Mouse (Mus musculus) liver, embryonic 12.5 days (tissue): Measurements from ENCODE around the gene Pafah2. TPM values are rescaled to one million over a fixed set of nuclear protein-coding genes. Genes with fewer than 3 reads are reported as not detected.

Experiments used
- ATAC-seq: fragments of 200-750 bp; cut with Nextera tagmentation; 2 replicates; pipeline ENCODE4 v1.8.0; 2017; ENCODE audit warnings: moderate number of reproducible peaks, mild to moderate bottlenecking, moderate library complexity
- H3K27ac ChIP-seq: fragments of 300-500 bp; sonication (generic); 2 replicates; pipeline ENCODE4 v1.5.1; 2016; ENCODE audit warnings: mild to moderate bottlenecking
- H3K27me3 ChIP-seq: fragments of 300-500 bp; sonication (generic); replicated peaks from 2 replicates; pipeline ENCODE4 v1.6.1; 2016; ENCODE audit warnings: mild to moderate bottlenecking, moderate library complexity
- H3K36me3 ChIP-seq: fragments of 300-500 bp; sonication (generic); 2 replicates; pipeline ENCODE4 v1.6.1; 2016; ENCODE audit warnings: mild to moderate bottlenecking, moderate library complexity
- H3K4me1 ChIP-seq: fragments of 300-500 bp; sonication (generic); 2 replicates; pipeline ENCODE4 v1.6.1; 2016
- H3K4me2 ChIP-seq: fragments of 300-500 bp; sonication (generic); 2 replicates; pipeline ENCODE4 v1.6.1; 2016; ENCODE audit warnings: mild to moderate bottlenecking, moderate library complexity
- H3K4me3 ChIP-seq: fragments of 300-500 bp; sonication (generic); 2 replicates; pipeline ENCODE4 v1.5.1; 2016; ENCODE audit warnings: mild to moderate bottlenecking, moderate library complexity
- H3K9ac ChIP-seq: fragments of 300-500 bp; sonication (generic); 2 replicates; pipeline ENCODE4 v1.6.1; 2016; ENCODE audit warnings: mild to moderate bottlenecking, moderate library complexity
- H3K9me3 ChIP-seq: fragments of 300-500 bp; sonication (generic); replicated peaks from 2 replicates; pipeline ENCODE4 v1.6.1; 2016; ENCODE audit warnings: mild to moderate bottlenecking, moderate library complexity
- WGBS: fragments of 180-500 bp; shearing (Covaris S2); methylation state at CpG from one replicate; pipeline ENCODE4 v1.1.7; 2016; ENCODE audit not compliant: insufficient replicate concordance; 5-methylcytosine and 5-hydroxymethylcytosine counted together
- polyA plus RNA-seq: library from polyadenylated mRNA; unstranded; fragments of >200 nt; fragmentation: Nextera tagmentation; extraction: Ambion mirVana; gene quantifications from 2 replicates; pipeline ENCODE4 v1.2.1, GENCODE M21; 2016

Gene Pafah2
- polyA plus RNA-seq, 1 experiment from 2014 or later, result 4.7 TPM

- no peak overlapping the region for H3K9ac ChIP-seq
- no peak overlapping the region; the same call in 1 of the 2 replicates for H3K4me3 ChIP-seq
- 23% methylated on average over 22 of the region's 22 CpGs for WGBS
Observed at GRCm38 (mm10) chr4:134356591-134357460, 39.3 kb upstream of the Pafah2 start.

GRCm38 (mm10) chr4:134357461-134357771, 38.7 kb upstream of the Pafah2 start:
- Histone ChIP-seq H3K9me3 (no peaks in the 10 kb centered on the region), H3K4me3 (no peak overlapping the region), H3K27ac (no peak overlapping the region), H3K36me3 (no peaks in the 10 kb centered on the region), H3K27me3 (peaks cover 53% of the 10 kb centered on the region), H3K4me1 (peaks cover 10% of the 10 kb centered on the region), H3K4me2 (peak overlapping the region; percentile 45), H3K9ac (no peak overlapping the region)
- 40% methylated on average over 17 of the region's 17 CpGs for WGBS
- ATAC-seq, result no peak

More at GRCm38 (mm10) chr4:134356591-134357460, 39.3 kb upstream of the Pafah2 start:
- Histone ChIP-seq H3K4me1 (peaks cover 10% of the 10 kb centered on the region), H3K4me2 (peak overlapping the region; percentile 45), H3K36me3 (no peaks in the 10 kb centered on the region), H3K27ac (no peak overlapping the region), H3K9me3 (no peaks in the 10 kb centered on the region), H3K27me3 (peaks cover 49% of the 10 kb centered on the region)
- ATAC-seq, result no peak

GRCm38 (mm10) chr4:134359649-134360048, 36.5 kb upstream of the Pafah2 start:
- H3K4me3 ChIP-seq, result no peak overlapping the region
- no peak overlapping the region for H3K9ac ChIP-seq
- peaks cover 75% of the 10 kb centered on the region for H3K27me3 ChIP-seq
- no peaks in the 10 kb centered on the region for H3K9me3 ChIP-seq
- WGBS, result 66% methylated on average over 6 of the region's 6 CpGs
- H3K4me2 ChIP-seq, result no peak overlapping the region
- H3K36me3 ChIP-seq, result no peaks in the 10 kb centered on the region
- H3K4me1 ChIP-seq, result peaks cover 10% of the 10 kb centered on the region
- ATAC-seq, result no peak
- no peak overlapping the region for H3K27ac ChIP-seq

- ATAC-seq, result no peak
- WGBS, result 33% methylated on average over 5 of the region's 5 CpGs
- H3K27me3 ChIP-seq, result peaks cover 81% of the 10 kb centered on the region
- no peak overlapping the region for H3K4me2 ChIP-seq
- H3K9ac ChIP-seq, result no peak overlapping the region
- peaks cover 10% of the 10 kb centered on the region for H3K4me1 ChIP-seq
- no peaks in the 10 kb centered on the region for H3K9me3 ChIP-seq
- no peak overlapping the region for H3K4me3 ChIP-seq
- no peaks in the 10 kb centered on the region for H3K36me3 ChIP-seq
- H3K27ac ChIP-seq, result no peak overlapping the region
Observed at GRCm38 (mm10) chr4:134361215-134361614, 34.9 kb upstream of the Pafah2 start.

GRCm38 (mm10) chr4:134362124-134362523, 34.0 kb upstream of the Pafah2 start:
- H3K4me2 ChIP-seq, result no peak overlapping the region
- no peaks in the 10 kb centered on the region for H3K9me3 ChIP-seq
- no peak overlapping the region for H3K27ac ChIP-seq
- H3K27me3 ChIP-seq, result peaks cover 85% of the 10 kb centered on the region
- no peak overlapping the region for H3K4me3 ChIP-seq
- no peak overlapping the region for H3K9ac ChIP-seq
- H3K4me1 ChIP-seq, result peaks cover 7% of the 10 kb centered on the region
- ATAC-seq, result no peak
- no peaks in the 10 kb centered on the region for H3K36me3 ChIP-seq
- WGBS, result 55% methylated on average over 9 of the region's 9 CpGs

GRCm38 (mm10) chr4:134362586-134362985, 33.5 kb upstream of the Pafah2 start:
- Histone ChIP-seq H3K9ac (no peak overlapping the region), H3K9me3 (no peaks in the 10 kb centered on the region), H3K27me3 (peaks cover 85% of the 10 kb centered on the region), H3K4me3 (no peak overlapping the region), H3K36me3 (no peaks in the 10 kb centered on the region), H3K27ac (no peak overlapping the region), H3K4me1 (peaks cover 3% of the 10 kb centered on the region; the same call in 1 of the 2 replicates), H3K4me2 (peak overlapping the region; percentile 40)
- WGBS, result 13% methylated on average over 9 of the region's 9 CpGs
- no peak for ATAC-seq

- H3K9me3 ChIP-seq, result no peaks in the 10 kb centered on the region
- peaks cover 88% of the 10 kb centered on the region for H3K27me3 ChIP-seq
- no peak overlapping the region for H3K27ac ChIP-seq
- no peak overlapping the region for H3K4me2 ChIP-seq
- no peak for ATAC-seq
- no peaks in the 10 kb centered on the region for H3K36me3 ChIP-seq
- H3K4me3 ChIP-seq, result no peak overlapping the region
- 8% methylated on average over 5 of the region's 5 CpGs for WGBS
- no peak overlapping the region for H3K9ac ChIP-seq
- no peaks in the 10 kb centered on the region for H3K4me1 ChIP-seq
Observed at GRCm38 (mm10) chr4:134365280-134365679, 30.8 kb upstream of the Pafah2 start.

GRCm38 (mm10) chr4:134370649-134371221, 25.4 kb upstream of the Pafah2 start:
- ATAC-seq, result no peak
- no peak overlapping the region for H3K27ac ChIP-seq
- no peak overlapping the region for H3K9ac ChIP-seq
- no peaks in the 10 kb centered on the region for H3K36me3 ChIP-seq
- H3K4me2 ChIP-seq, result peak overlapping the region; percentile 65
- peak overlapping the region; percentile 22; the same call in 1 of the 2 replicates for H3K4me3 ChIP-seq
- H3K9me3 ChIP-seq, result no peaks in the 10 kb centered on the region
- peaks cover 89% of the 10 kb centered on the region for H3K27me3 ChIP-seq
- peaks cover 26% of the 10 kb centered on the region for H3K4me1 ChIP-seq
- 4% methylated on average over 18 of the region's 18 CpGs for WGBS

- Histone ChIP-seq H3K27me3 (peaks cover 83% of the 10 kb centered on the region), H3K4me1 (peaks cover 26% of the 10 kb centered on the region), H3K9ac (no peak overlapping the region), H3K27ac (no peak overlapping the region), H3K9me3 (no peaks in the 10 kb centered on the region), H3K4me3 (peak overlapping the region; percentile 44; the same call in 1 of the 2 replicates), H3K36me3 (no peaks in the 10 kb centered on the region), H3K4me2 (peak overlapping the region; percentile 65)
- no peak for ATAC-seq
- under 1% methylated on average over 17 of the region's 17 CpGs for WGBS
Observed at GRCm38 (mm10) chr4:134371316-134371855, 24.7 kb upstream of the Pafah2 start.

- ATAC-seq, result no peak
- peak overlapping the region; percentile 65 for H3K4me2 ChIP-seq
- H3K36me3 ChIP-seq, result no peaks in the 10 kb centered on the region
- H3K9ac ChIP-seq, result no peak overlapping the region
- no peaks in the 10 kb centered on the region for H3K9me3 ChIP-seq
- peaks cover 26% of the 10 kb centered on the region for H3K4me1 ChIP-seq
- peaks cover 73% of the 10 kb centered on the region for H3K27me3 ChIP-seq
- H3K27ac ChIP-seq, result no peak overlapping the region
- WGBS, result 2% methylated on average over 16 of the region's 16 CpGs
- peak overlapping the region; percentile 44 for H3K4me3 ChIP-seq
Observed at GRCm38 (mm10) chr4:134372294-134372747, 23.8 kb upstream of the Pafah2 start.

- Histone ChIP-seq H3K27ac (no peak overlapping the region), H3K4me3 (no peak overlapping the region), H3K9me3 (no peaks in the 10 kb centered on the region), H3K27me3 (peaks cover 64% of the 10 kb centered on the region), H3K4me2 (no peak overlapping the region), H3K4me1 (peaks cover 26% of the 10 kb centered on the region), H3K36me3 (no peaks in the 10 kb centered on the region), H3K9ac (no peak overlapping the region)
- WGBS, result 70% methylated on average over 8 of the region's 8 CpGs
- no peak for ATAC-seq
Observed at GRCm38 (mm10) chr4:134373295-134373694, 22.8 kb upstream of the Pafah2 start.

- H3K4me1 ChIP-seq, result peaks cover 26% of the 10 kb centered on the region
- no peak overlapping the region for H3K27ac ChIP-seq
- H3K4me2 ChIP-seq, result no peak overlapping the region
- 19% methylated on average over 1 of the region's 1 CpGs for WGBS
- H3K36me3 ChIP-seq, result no peaks in the 10 kb centered on the region
- peaks cover 53% of the 10 kb centered on the region for H3K27me3 ChIP-seq
- no peak overlapping the region for H3K4me3 ChIP-seq
- ATAC-seq, result no peak
- H3K9me3 ChIP-seq, result no peaks in the 10 kb centered on the region
- H3K9ac ChIP-seq, result no peak overlapping the region
Observed at GRCm38 (mm10) chr4:134374306-134374705, 21.8 kb upstream of the Pafah2 start.
